Mouse (Mus musculus) cerebellum, postnatal 10 days (tissue): ENCODE data around the gene Tiam1.

Experiments
- DNase-seq, 2 experiments: peaks; one replicate each; pipeline ENCODE4 v3.0.0; 2021; ENCODE audit warnings: mixed read lengths in 2 of 2

The Tiam1 gene

GRCm38 (mm10) chr16:90046494-90047158 is 96.9 kb downstream of the Tiam1 start:
- DNase-seq, result no peak

GRCm38 (mm10) chr16:90045611-90046010 is 98.0 kb downstream of the Tiam1 start:
- no peak for DNase-seq

DNA sequence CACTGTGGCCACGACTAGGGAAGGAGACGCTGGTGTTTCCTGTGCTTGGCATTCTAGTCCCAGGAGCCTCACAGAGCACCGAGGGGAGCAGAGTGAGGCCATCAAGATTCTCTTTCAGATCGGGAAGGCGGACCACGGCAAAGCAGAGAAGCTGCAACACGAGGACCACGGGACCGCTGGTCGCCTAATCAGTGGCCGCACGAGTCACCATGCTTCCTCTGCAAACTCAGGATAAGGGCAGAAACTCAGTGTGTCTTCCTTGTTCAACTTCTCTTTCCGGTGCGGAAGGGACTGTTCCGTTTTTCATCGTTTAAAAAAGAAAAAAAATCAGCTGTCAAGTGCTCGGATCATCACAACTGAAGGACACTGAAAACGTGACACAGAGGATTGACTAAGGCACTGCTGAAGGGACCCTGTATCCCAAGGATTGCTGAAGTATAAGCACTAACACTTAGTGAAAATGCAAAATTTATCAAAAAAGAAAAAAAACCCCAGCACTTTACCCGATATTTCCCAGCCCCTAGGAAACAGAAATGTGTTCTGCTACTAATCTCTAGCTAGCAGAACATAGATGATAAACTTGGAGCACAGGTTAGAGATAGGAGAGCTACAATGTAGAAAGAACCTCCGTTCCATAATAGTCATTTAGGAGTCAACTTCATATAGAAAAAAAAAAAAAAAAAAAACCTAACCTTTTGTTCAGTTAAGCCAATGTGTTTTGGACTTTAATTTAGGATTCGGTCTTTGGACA is 99.4 kb downstream of the Tiam1 start:
- no peak for DNase-seq

DNA sequence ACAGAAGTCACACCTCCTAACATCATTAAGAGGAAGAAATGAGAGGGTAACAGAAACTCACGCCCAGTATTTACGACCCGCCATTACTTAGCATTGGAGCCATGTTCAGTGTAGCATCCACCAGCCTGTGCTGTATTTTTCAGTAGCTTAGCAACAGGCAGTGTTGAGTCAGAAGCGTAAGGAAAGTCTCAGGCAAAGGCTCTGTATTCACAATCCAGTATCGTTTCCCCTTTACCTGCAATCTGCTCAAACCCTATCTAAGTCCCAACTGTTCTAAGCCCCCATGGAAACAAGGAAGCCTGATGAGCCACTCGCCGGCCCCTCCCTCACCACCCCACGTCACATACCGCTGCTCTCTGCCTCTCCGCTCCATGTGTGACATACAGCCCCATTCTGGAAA is 100.7 kb downstream of the Tiam1 start:
- DNase-seq, result no peak

- DNase-seq, result no peak
Measured at GRCm38 (mm10) chr16:90042386-90042785, 101.2 kb downstream of the Tiam1 start.

- DNase-seq, result no peak
Measured at GRCm38 (mm10) chr16:90040771-90041364, 102.7 kb downstream of the Tiam1 start.

- no peak for DNase-seq
Measured at GRCm38 (mm10) chr16:90035595-90036110, 107.9 kb downstream of the Tiam1 start.

DNA sequence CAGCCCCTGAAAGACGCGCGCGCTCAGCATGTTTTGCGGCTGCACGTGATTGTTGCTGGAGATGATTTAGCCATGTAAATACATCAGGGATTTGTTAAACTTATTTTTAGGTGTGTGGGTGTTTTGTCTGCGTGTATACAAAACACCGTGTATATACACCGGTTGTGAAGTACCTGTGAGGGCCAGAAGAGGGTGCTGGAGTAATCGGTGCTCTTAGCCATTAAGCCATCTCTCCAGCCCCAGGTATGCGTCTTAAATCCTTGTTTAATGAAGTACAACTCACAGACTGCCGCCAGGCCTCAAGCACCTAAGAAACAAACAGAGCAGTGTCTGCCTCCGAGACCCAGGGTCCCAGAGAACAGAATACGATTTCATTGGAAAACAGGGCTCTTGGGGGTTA is 113.2 kb downstream of the Tiam1 start:
- DNase-seq, result no peak

DNA sequence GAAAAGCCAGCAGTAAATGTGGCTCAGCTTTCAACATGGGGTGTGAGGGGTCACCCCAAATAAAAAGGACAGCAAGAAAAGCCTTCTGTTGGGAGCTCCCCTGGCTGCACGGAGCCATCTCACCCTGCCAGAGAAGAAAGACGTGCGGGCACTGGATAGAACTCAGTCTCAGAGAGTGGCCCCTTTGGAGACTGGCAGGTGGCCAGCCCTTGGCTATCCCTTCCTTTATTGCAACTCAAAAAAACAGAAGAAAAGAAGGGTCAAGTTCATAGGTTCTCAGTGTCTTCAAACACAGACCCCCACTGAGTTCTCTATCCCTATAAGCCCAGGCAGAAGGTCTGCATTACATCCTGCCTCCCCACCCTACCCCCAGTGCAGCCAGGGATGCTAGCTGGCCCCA is 115.7 kb downstream of the Tiam1 start:
- peak; percentile 44 to 52 for DNase-seq

DNA sequence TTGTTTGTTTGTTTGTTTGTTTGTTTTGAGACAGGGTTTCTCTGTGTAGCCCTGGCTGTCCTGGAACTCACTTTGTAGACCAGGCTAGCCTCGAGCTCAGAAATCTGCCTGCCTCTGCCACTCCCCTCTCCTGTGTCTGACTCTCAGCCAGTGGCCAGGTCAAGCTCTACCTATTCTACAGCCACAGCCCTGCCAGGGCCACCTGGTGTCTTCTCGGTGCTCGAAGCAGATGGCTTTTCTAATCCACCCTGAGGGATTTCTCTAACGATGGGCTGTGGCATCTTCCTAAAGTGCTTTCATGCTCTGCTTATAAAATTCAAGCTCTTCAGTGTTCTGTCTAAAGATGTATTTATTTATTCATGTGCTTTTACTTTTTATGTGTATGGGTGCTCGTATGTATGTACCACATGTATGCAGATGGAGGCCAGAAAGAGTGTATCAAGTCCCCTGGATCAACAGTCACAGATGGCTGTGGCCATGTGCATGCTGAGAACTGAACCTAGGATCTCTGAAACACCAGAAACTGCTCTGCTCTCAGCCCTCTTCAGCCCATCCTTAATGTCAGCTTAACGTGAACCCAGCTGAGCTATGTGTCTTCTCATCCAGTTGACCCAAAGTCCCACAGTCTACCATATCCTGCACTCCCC is 117.9 kb downstream of the Tiam1 start:
- DNase-seq, result peak; percentile 31 to 54

GRCm38 (mm10) chr16:90023665-90024010 is 119.9 kb downstream of the Tiam1 start:
- peak; percentile 34 to 49 for DNase-seq

- DNase-seq, result peak in 1 of 2 experiments; percentile 21
Measured at GRCm38 (mm10) chr16:90022932-90023664, 120.5 kb downstream of the Tiam1 start.

DNA sequence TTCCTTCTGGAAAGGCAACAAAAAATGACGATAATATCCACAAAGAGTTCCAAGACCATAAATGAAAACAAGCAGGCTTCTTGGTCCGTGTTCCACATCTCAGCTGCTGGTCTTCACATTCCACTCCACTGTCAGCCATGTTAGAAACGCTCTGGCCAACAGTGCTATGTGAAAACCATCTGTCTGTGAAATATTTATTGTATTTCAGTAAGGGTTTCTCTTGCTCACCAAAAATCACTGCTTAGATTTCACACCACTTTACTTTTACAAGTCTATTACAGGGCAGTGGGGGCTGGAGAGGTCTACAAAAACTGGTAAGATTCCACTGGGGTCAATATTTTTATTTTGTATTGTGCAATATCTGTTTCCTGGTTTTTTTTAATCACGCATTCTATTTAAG is 127.5 kb downstream of the Tiam1 start:
- no peak for DNase-seq

GRCm38 (mm10) chr16:90014596-90014995 is 129.0 kb downstream of the Tiam1 start:
- DNase-seq, result peak in 1 of 2 experiments; percentile 12

DNA sequence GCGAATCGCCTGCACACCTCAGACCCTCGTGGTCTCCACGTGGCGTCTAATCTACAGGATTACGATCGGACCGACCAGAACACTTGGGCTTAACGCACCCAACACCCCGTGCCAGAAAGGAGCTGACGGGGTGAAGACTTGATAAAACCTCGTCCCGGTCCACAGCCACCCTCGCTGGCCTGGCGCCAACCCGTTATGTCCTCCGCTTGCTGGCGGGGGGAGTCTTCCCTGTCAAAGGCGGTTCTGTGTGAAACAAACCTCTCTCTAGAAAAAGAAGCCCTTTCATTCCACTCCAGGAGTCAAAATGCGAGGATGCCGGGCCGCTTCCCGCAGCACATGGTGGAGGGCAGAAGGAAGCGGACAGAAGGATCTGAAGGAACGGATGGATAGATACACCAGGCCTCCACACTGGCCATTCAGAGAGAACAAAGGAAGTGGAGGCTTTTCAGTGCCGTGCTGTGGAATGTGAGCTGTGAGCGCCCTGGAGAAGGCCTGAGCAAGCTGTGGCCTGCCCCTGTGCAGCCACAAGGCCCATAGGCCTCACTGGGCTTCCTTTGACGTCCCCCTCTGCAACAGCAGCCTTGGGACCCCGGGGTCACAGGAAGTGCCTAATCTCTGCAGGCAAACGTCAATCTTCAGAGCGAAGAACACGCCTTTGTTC is 131.9 kb downstream of the Tiam1 start:
- peak; percentile 60 to 63 for DNase-seq

GRCm38 (mm10) chr16:90008504-90008903 is 135.1 kb downstream of the Tiam1 start:
- no peak for DNase-seq

GRCm38 (mm10) chr16:90007391-90007977 is 136.1 kb downstream of the Tiam1 start:
- no peak for DNase-seq

DNA sequence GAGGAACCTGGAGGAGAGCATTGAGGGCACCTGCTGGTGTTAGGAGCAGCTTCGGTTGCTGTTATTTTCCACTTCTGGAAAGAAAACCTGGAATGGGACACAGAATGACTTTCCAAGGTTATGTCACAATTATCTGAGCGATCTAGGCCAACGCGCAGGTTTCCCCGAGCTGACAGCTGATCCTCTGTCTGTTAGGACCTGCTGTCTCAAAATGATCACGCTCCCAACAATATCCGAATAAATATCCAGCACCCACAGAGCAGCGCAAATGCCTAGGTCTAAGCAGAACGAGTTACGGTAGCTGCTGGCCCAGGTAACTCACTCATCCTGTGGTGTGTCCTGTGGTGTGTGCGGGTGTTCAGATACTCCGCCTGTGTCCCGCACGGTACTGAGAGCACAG is 140.0 kb downstream of the Tiam1 start:
- DNase-seq, result no peak

- DNase-seq, result no peak
Measured at GRCm38 (mm10) chr16:89995155-89995554, 148.4 kb downstream of the Tiam1 start.

DNA sequence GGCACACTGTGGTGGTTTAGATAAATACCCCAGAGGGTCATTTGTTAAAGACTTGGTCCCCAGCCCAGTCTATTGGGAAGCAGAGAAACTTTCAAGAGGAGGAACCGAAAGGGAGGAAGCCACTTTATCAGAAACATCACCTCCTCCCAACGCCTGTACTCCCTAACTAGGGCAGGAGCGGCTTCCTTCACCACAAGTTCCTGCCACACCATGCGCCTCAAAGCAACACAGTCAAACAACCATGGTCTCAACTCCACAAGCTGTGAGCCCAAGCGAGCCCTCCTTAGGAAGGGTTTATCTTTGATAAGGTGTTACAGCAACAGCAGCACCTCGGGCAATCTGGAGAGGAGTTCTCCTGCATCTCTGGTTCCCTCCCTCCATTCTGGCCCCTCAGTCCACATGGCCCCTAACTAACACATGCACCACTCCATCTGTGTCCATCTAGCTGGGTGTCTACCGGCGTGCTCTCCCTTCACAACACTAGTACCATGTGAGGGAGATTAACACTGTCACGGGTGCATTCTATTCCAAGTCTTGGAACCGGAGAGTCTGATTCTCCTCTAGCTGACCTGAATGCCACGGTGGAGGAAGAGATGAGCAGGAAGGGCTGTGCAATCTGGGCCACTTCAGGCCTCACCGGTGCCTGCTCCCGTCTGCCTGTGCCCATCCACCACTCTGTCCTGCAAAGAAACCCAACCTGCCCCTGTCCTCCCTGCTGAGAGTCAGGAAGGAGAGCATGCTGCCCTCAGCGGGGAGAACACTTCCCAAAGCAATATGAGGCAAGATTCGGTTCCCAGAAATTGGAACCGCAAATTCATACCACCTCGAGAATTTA is 149.4 kb downstream of the Tiam1 start:
- DNase-seq, result peak; percentile 58 to 67

DNA sequence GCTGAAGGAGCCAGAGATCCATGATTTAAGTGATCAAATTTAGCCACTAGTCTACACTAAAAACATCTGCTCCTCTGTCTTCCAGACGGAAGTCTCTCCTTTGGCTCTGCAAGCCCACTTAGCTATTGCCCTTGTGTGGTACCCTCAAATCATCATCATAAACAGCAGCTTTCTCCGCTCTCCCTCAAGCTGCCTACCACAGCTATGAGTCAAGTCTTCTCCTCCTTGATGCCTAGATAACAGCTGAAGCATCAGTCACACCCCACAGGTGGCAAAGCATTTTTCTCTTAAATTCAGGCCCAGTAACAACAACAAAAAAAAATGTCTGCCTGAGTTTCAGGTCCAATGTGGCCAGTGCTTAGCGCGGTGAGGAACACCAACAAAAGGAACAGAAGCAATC is 150.1 kb downstream of the Tiam1 start:
- no peak for DNase-seq
